Mouse (Mus musculus): Measurements from ENCODE around the gene Ptpn1. TPM values are rescaled to one million over a fixed set of nuclear protein-coding genes. Genes with fewer than 3 reads are reported as not detected.
A peak's percentile ranks its signal among the peaks of the same experiment; 100 is the strongest.

The Ptpn1 gene
- total and polyA plus RNA-seq, 3 experiments: 69.8 to 131 (median 77.6) TPM

DNA sequence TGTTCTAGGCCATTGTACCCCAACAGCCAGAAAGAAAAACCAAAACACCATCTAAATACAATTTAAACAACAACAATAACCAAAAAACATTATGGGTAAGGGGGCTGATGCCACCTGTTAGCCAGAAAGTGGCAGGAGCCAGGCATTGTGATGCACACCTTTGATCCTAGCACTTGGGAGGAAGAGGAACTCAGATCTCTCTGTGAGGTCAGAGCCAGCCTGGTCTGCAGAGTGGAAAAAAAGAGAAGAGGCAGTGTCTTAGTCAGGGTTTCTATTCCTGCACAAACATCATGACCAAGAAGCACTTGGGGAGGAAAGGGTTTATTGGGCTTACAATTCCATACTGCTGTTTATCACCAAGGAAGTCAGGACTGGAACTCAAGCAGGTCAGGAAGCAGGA is 25.1 kb upstream of the Ptpn1 start:
- H3K27ac ChIP-seq (ENCODE audit: insufficient read depth, low read depth): no peak overlapping the region
- H3K9me3 ChIP-seq (replicated peaks; ENCODE audit: low read length): peaks cover 11% of the 10 kb centered on the region
- H3K79me2 ChIP-seq (replicated peaks; ENCODE audit: control insufficient read depth, extremely low read depth, insufficient read depth, poor library complexity, severe bottlenecking): no peaks in the 10 kb centered on the region
- H3K36me3 ChIP-seq (replicated peaks in 1 of 2; ENCODE audit: control insufficient read depth in 1 of 2, insufficient read depth in 1 of 2, low read length in 1 of 2): no peaks in the 10 kb centered on the region
- H3K4me2 ChIP-seq (ENCODE audit: insufficient read depth, low read depth, poor library complexity, severe bottlenecking): no peak overlapping the region
- TF ChIP-seq ZC3H11A (IDR thresholded peaks at IDR 0.05; ENCODE audit: low read depth, low read length) (no peak), CHD2 (IDR thresholded peaks at IDR 0.05; ENCODE audit: low read length) (no peak), RAD21 (IDR thresholded peaks at IDR 0.05; ENCODE audit: low read depth, low read length) (no peak), CTCF (conservative IDR thresholded peaks at IDR 0.05 in 1 of 2, IDR thresholded peaks at IDR 0.05 in 1 of 2; ENCODE audit: low read depth in 2 of 2, low read length in 2 of 2) (no peak), USF1 (IDR thresholded peaks at IDR 0.05; ENCODE audit: low read depth, low read length) (no peak), ETS1 (conservative IDR thresholded peaks at IDR 0.05; ENCODE audit: low read depth, low read length) (no peak; the same call in 1 of the 2 replicates), TCF12 (IDR thresholded peaks at IDR 0.05; ENCODE audit: low read depth, low read length) (no peak)
- H3K4me3 ChIP-seq (replicated peaks in 1 of 3; ENCODE audit: low read depth in 2 of 3, low read length in 2 of 3, poor library complexity in 1 of 3): no peak overlapping the region
- H3K27me3 ChIP-seq (replicated peaks): no peaks in the 10 kb centered on the region
- peaks cover 14 to 44% of the 10 kb centered on the region in 2 experiments; a peak in 3 of 4 replicates for H3K4me1 ChIP-seq (ENCODE audit: control insufficient read depth in 1 of 2, insufficient read depth in 2 of 2)
- DNase-seq (ENCODE audit: extremely low read depth): no peak
- no peak overlapping the region for H3K9ac ChIP-seq (ENCODE audit: insufficient read depth, low read depth)
- dilution Hi-C loops (cut with MboI; ENCODE audit: extremely low pct_ligation_motif_present, extremely low pct_unique_long_range_greater_than_20kb, low sequenced_read_pairs): no loop called here
- in situ Hi-C loops (cut with MboI; ENCODE audit: low pct_ligation_motif_present, low pct_unique_long_range_greater_than_20kb, low sequenced_read_pairs): loop anchor here (10.0 kb wide), 2 partner anchors 58 to 372 kb away; partner anchors contain the start of gene Snai1

DNA sequence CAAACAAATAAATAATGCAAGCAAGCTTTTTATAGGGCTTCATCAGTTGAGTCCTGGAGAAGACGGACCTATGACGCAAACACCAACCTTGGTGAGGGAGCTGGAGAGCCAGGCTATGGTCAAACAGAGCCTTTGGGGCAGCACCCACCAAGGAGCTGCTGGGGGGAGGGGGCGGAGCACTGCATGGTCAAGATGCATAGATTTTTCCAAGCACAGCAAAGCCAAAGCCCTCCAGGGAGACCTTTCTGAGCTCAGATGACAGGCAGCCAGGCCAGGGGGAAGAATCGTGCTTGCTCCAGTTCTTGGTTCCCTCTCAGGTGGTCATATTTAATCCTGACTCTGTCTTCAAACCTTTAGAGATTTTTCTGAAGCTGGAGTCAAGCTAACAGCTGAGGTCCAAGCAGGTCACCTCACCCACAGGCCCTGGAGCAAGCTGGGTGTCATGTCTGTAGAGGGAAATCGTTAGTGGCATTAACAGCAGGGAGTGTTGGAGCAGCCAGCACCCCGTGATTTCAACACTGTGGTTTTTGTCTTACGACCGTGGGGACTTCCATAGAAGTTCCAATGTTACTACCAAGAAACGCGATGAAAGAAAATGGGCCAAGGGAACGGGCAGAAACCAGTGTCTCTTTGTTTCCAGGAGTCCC is 22.2 kb upstream of the Ptpn1 start:
- peaks cover 14 to 44% of the 10 kb centered on the region in 2 experiments; a peak in 3 of 4 replicates for H3K4me1 ChIP-seq (ENCODE audit: control insufficient read depth in 1 of 2, insufficient read depth in 2 of 2)
- no peak overlapping the region for H3K9ac ChIP-seq (ENCODE audit: insufficient read depth, low read depth)
- peak overlapping the region; percentile 47; the same call in 1 of the 2 replicates for H3K27ac ChIP-seq (ENCODE audit: insufficient read depth, low read depth)
- peaks cover 26% of the 10 kb centered on the region for H3K9me3 ChIP-seq (replicated peaks; ENCODE audit: low read length)
- TF ChIP-seq EP300 (IDR thresholded peaks at IDR 0.05; ENCODE audit: low read length) (peak; percentile 67; the same call in 1 of the 2 replicates), POLR2AphosphoS2 (IDR thresholded peaks at IDR 0.05; ENCODE audit: low read depth, low read length) (no peak), ZKSCAN1 (IDR thresholded peaks at IDR 0.05; ENCODE audit: borderline replicate concordance, low read depth, low read length) (no peak), MEF2A (IDR thresholded peaks at IDR 0.05; ENCODE audit: borderline replicate concordance, low read depth, low read length) (peak; percentile 56; the same call in 1 of the 2 replicates), ELF1 (IDR thresholded peaks at IDR 0.05; ENCODE audit: low read depth, low read length) (no peak), CHD2 (IDR thresholded peaks at IDR 0.05; ENCODE audit: low read length) (peak; percentile 59), ETS1 (conservative IDR thresholded peaks at IDR 0.05; ENCODE audit: low read depth, low read length) (peak; percentile 65), SIN3A (IDR thresholded peaks at IDR 0.05; ENCODE audit: low read length) (peak; percentile 15; the same call in 1 of the 2 replicates), CHD1 (IDR thresholded peaks at IDR 0.05; ENCODE audit: low read depth, low read length) (0 out of 2 replicates have a peak, but pooled peaks have one; percentile 35), BHLHE40 (IDR thresholded peaks at IDR 0.05; ENCODE audit: low read depth, low read length) (peak; percentile 57; the same call in 1 of the 2 replicates), POLR2A (IDR thresholded peaks at IDR 0.05; ENCODE audit: low read depth, low read length) (0 out of 2 replicates have a peak, but pooled peaks have one; percentile 24), TBP (conservative IDR thresholded peaks at IDR 0.05; ENCODE audit: low read depth, low read length) (no peak), MAFK (IDR thresholded peaks at IDR 0.05; ENCODE audit: insufficient replicate concordance, low read length) (no peak), ZC3H11A (IDR thresholded peaks at IDR 0.05; ENCODE audit: low read depth, low read length) (no peak), MAZ (IDR thresholded peaks at IDR 0.05; ENCODE audit: low read depth, low read length) (peak; percentile 55; the same call in 1 of the 2 replicates), MAX (IDR thresholded peaks at IDR 0.05; ENCODE audit: low read length) (0 out of 2 replicates have a peak, but pooled peaks have one; percentile 13)
- H3K27me3 ChIP-seq (replicated peaks): no peaks in the 10 kb centered on the region
- DNase-seq (ENCODE audit: extremely low read depth): no peak
- in situ Hi-C loops (cut with MboI; ENCODE audit: low pct_ligation_motif_present, low pct_unique_long_range_greater_than_20kb, low sequenced_read_pairs): loop anchor here (10.0 kb wide), 2 partner anchors 55 to 375 kb away; partner anchors contain the start of gene Snai1
- H3K4me2 ChIP-seq (ENCODE audit: insufficient read depth, low read depth, poor library complexity, severe bottlenecking): peak overlapping the region; percentile 5; the same call in 1 of the 2 replicates
- no peaks in the 10 kb centered on the region for H3K36me3 ChIP-seq (replicated peaks in 1 of 2; ENCODE audit: control insufficient read depth in 1 of 2, insufficient read depth in 1 of 2, low read length in 1 of 2)
- dilution Hi-C loops (cut with MboI; ENCODE audit: extremely low pct_ligation_motif_present, extremely low pct_unique_long_range_greater_than_20kb, low sequenced_read_pairs): no loop called here
- no peaks in the 10 kb centered on the region for H3K79me2 ChIP-seq (replicated peaks; ENCODE audit: control insufficient read depth, extremely low read depth, insufficient read depth, poor library complexity, severe bottlenecking)
- no peak overlapping the region for H3K4me3 ChIP-seq (replicated peaks in 1 of 3; ENCODE audit: low read depth in 2 of 3, low read length in 2 of 3, poor library complexity in 1 of 3)

All from CH12.LX (cell line).